Mouse (Mus musculus) monocyte, adult 2 months (primary cell): ENCODE data around the gene Hoxd11.

Experiments used
- DNase-seq, 2 experiments: peaks; one replicate each; pipeline ENCODE4 v3.0.0; 2022; ENCODE audit warnings: low spot score in 2 of 2, low read depth in 1 of 2

Hoxd11 gene

DNA sequence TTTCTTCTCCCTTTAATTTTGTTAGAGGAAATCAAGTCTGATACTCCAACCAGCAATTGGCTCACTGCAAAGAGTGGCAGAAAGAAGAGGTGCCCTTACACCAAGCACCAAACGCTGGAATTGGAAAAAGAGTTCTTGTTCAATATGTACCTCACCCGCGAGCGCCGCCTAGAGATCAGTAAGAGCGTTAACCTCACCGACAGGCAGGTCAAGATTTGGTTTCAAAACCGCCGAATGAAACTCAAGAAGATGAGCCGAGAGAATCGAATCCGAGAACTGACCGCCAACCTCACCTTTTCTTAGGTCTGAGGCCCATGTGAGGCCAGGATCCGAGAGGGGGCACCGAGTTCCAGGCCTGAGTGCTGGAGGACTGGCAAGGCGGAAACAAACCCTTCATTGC, 14.7 kb downstream of the Hoxd11 start:
- DNase-seq = no peak

DNA sequence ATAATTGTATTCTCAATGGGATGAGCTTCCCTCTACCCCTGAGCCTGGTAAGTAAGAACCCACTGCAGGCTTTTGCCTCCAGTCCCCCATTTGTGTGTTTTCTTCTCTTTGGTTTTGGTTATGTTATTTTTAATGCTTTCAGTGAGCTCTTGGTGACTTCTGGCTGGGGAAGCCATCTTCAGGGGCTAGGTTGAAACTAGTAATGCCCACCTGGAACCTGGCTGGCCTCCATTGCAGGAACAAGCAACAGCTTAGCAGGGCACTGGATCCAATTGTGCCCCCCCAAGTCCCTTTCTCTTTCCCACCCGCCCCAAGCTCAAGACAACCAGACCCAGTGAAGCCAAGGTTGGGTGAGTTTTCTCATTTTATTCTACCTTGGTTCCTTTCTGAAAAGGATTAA, 16.0 kb downstream of the Hoxd11 start:
- no peak for DNase-seq

DNA sequence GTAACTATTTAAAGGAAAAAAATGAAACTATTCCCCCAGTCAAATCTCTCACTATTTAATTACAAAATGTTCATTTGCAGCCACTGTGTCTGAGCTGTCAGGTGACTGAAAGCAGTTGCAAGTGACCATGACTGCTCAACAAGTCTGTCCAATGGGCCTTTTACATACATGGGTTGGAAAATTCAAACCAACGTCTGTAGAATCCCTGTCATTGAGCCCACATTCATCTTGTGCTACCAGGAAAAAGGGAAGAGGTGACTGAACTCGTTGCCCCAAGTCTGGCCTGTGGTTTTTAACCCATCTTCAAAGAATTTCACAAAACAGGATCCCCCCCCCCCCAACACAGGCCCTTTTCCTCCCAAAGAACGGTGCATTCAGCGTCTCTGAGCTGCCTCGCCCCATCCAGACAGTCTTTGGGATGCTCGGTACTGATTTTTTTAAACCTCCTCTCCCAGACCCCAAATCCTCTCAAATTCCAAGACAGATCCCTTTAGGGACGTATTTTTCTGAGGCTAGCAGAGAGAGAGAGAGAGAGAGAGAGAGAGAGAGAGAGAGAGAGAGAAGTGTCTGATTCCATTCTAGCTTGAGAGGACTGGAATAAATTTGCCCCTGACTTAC, 16.6 kb downstream of the Hoxd11 start:
- DNase-seq = no peak

DNA sequence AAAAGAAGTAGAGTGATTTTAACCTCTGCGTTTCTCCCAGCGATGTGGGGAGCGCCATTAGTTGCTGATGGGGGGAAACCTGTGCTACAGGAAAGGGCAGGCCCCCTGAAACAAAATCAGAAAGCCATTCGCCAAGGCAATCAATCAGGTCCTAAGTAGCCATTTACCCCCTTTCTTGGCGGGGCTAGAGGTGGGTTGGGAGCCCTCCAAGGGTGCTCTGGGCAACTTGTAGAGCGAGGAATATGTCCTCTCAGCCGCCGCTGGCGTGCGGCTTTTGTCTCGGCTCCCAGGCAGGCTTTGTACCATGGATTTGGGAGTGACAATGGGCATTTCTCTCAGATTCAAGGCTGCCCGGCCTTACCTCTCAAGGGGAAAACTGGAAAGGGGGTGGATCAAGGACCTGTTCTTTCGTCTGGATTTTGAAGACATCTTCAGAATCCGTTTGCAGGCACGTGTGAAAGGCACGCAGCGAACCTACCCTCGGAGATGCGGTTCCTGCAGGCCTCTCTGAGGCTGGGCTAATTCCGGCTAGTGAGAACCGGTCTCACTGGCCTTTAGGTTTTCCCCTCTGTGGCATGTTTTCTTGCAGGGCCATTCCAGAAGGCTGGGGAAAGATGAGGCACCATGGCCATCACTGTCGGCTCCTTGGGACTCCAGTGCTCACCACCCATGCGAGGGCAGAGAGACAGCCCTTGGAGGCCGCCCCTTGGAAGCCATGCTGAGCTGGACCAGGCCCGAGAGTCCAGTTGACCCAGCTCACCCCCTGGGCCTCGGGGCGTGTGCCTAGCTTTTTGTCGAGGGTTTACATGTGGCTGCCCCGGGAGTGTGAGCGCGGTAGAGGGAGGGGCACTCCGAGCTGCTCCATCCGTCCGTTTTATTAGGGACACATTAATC, 17.3 kb downstream of the Hoxd11 start:
- no peak for DNase-seq

DNA sequence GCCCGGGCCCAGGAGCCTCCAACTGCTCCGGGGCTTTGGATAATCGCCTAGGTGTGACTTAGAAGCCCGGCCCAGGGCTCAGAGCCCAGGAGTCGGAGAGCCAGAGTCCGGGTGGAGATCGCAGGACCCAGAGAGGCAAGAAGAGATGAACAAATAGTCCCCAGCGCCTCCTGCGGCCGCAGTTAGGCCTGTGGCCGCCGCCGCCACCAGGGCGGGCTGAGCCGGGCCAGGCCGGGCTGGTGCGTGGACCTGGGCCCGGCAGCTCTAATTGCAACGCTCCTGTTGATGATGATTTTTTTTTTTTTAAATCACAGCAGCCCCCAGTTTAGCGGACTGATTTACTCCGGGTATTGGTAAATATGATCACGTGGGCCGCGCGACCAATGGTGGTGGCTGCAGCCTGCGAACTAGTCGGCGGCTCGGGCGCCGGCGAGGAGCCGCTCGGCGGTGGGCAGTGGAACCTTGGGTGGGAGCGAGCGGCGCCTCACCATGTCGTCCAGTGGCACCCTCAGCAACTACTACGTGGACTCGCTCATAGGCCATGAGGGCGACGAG, 18.3 kb downstream of the Hoxd11 start, which contains the start of gene Hoxd9:
TSS of gene Hoxd9 (plus strand) at position 161 of the 555 bp plus-strand sequence.
- no peak for DNase-seq

DNA sequence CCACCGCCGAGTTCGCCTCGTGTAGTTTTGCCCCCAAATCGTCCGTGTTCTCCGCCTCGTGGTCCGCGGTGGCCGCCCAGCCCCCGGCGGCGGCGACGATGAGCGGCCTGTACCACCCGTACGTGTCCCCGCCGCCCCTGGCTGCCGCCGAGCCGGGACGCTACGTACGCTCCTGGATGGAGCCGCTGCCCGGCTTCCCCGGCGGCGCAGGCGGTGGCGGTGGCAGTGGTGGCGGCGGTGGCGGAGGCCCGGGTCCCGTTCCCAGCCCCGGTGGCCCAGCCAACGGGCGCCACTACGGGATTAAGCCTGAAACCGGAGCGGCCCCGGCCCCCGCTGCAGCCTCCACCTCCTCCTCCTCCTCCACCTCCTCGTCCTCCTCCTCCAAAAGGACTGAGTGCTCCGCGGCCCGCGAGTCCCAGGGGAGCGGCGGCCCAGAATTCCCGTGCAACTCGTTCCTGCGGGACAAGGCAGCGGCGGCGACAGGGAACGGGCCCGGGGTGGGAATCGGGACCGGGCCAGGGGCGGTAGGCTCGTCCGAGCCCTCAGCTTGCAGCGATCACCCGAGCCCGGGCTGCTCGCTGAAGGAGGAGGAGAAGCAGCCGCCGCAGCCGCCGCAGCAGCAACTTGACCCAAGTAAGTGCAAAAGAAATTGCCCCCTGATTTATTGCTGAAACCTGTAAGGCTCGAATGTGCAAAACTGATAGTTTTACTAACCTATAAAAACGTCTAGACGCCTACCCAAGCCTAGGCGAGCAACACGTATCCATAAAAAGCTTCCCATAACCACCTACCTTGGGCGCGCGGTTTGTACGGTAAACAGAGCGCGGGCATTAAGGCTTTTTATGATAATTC, 19.1 kb downstream of the Hoxd11 start:
- no peak for DNase-seq

DNA sequence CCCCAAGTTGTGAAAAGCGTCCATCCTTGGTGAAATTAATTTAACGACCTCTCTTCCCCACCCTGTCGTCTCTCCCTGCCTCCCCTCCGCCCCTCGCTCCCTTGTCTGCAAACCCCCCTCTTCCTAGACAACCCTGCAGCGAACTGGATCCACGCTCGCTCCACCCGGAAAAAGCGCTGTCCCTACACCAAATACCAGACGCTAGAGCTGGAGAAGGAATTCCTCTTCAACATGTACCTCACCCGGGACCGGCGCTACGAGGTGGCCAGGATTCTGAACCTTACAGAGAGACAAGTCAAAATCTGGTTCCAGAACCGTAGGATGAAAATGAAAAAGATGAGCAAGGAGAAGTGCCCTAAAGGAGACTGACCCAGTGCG, 19.7 kb downstream of the Hoxd11 start:
- DNase-seq = no peak

DNA sequence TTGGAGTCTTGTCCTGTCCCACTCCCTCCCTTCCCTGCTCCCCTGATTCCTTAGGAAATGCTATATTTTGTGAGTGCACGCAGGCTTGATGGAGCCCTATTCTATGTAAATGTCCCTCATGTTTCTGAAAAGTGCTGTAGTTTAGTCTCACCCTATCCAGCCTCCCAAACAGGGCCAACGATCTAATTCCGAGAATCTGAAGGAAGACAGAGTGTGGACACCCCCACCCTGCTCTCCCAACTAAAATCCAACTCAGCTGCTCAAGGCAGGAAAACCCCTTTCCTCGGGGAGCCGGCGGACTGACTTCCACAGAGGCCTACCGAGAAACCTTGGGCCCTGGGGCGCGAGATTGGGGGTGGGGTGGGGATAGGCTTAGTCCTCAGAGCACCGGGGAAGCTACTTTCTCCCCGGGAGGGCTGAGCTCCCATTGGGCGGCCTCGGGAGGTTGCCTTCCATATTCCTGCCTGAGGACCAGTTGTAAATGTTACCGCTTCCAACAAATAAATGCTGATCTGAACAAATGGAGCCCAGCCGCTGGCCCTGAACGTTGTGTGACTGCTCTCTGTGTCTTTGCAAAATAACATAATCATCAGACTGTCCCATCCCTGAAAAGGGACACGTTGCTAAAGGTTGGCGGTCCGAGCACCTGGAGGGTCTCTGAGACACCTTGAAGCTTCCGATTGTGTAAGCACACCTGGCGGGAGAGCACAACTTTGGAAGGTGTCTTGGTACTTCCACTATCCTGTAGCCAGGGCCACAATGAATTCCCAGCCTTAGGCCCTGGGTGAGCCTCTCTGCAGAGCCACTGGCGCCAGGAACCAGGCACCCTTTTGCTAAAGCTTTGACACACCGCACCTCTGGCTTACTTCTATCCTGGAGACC, 20.5 kb downstream of the Hoxd11 start:
- DNase-seq = no peak

DNA sequence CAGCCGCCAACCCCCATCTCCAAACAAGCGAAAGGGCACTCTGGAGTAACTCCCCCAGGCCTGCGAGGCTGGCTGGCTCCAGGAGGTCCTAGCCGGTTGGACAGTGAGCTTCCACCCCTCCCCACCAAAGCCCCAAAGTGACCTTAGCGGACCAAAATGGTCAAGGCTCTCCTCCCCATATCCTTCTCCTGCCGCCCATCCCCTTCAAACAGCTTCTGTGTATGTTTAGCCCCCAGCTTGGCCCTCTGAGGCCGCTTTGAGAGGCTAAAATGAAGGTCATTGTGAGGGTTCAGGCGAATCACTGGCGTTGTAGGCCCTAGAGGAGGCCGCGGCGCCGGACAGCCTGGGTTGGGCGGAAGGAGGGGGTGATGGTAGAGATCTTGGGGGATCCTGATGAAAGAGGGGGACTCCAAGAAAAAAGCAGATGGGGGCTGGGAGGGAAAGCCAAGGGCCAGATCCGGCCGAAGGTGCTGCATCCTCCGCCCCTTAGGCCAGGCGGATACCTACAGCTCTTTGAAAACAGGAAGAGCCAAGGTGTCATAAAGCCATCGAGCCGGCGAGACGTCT, 21.3 kb downstream of the Hoxd11 start:
- DNase-seq = no peak

DNA sequence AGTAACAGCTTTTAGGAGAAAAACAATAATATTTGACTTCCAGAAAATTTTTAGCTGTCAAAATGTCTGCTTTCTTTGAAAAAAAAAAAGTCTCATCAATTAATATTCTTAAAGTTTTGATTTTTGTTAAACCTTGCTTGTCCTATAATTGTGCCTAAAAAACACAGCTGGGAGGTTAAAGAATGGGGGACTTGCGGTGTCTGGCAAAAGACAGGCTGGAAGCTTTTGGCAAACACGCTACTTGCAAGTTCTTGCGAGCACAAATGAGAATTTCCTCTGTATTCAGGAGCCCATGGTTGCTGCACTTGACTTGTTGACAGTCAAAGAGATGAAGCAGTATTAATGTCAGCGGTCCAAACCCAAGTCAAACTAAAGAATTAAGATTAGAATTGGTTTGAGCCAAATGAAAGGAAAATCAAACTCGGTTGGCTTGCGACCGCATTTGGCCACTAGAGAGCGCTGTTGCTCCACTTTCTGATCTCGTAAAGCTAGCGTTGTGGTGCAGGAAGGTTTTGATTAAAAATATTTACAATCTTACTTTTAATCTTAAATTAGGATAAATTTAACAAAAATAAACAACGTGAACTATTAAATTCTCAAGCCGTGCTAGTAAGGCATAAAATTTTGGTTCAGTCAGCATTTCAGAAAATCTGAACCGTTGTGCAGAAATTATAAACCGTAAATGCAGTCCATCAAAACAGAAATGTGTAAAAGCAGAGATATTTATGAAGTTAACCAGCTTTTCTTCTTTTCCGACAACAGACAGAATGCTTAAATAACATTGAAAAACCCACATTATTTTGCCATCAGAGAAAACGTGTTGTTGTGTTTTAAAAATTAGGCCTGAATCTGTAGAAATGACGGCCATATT, 22.8 kb downstream of the Hoxd11 start:
- DNase-seq = no peak

DNA sequence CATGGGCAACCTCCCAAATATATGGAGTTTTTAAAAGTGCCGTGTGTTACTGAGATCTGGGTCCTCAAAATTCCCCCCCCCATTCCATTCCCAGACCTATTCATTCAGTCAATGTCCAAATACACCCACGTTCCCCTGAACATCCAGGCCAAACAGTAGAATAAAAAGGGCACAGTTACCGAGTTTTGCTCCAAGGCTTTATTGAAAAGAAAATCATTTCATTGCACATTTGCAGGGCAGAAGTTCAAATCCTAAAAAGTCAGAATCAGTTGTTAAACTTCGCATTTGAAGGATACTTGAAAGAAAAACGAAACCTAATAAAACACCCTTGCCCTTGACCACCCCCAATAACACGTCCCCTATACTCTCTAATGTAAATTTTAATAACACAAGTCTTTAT, 23.5 kb downstream of the Hoxd11 start:
- DNase-seq = no peak

DNA sequence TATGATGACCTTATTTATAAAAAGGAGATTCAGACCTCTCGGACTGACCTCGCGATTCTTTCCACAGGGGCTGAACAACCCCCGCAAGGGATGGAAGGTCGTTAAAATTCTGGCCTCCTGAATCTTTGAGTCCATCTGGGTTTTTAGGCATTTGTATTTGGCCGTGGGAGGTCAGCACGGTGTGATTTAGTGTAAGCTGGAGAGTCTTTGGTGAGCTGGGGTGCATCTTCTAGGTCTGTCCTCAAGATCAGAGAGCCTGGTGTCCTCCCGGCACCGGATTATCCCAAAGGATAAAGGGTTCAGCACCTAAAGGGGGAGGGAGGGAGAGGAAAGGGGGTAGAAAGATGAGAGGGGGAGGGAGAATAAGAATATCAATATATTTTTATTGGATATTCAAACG, 24.0 kb downstream of the Hoxd11 start:
- no peak for DNase-seq

DNA sequence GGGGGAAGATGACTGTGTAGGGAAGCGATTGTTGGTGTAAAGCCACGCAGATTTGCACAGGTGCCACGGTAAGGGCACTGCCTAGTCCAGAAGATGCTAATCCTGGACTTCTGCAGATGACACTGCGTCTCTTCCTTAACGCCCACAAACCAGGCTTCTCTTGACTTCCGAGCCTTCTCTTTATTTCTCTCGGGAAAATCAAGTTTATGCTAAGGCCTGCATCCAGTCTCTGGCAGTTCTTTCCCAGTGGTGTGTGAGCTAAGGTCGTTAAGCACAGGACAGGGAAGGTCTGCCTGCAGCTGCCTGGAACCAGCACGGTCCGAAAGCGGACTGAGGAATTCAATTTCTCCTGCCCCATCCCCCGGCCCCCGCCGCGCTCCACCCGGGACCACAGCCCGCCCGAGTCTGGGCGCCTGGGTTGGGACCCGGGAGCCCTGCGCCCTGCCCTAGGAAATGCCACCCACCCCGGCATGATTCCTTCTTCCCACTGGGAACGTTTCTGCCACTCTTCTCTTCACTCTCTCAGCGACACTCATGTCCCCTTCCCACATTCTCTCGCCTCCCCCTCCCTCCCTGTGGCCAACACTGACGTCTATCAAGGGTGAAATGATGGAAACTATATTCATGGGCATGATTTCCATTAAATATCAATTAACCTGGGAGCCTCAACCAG, 24.5 kb downstream of the Hoxd11 start:
- no peak for DNase-seq

DNA sequence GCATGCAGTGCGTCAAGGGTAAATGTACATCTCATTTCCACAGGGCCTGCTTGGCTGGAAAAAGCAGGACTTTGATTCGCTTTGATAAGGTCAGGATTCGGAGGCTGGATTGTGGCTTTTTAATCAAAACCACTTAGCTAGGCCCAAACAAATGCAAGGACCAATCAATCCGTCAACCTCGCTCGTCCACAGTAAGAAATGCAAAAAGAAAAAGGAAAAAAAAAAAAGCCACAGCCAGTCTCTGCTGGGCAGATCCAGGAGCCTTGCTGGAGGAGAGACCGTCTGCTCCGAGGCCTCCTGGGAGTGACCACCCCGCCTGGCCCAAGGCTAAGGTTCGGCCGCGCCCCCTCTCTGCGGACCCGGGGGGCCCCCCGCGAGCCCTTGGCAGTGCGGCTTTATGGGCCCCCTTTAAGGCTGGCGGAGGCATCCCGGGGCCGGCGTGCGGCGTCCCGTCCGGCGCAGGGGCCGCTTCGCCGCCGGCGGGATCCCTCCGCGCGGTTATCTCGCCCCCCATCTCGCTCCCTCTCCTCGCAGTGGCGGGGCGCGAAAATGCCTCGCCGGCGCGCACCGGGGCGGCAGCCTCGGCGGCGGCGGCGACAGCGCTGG, 25.1 kb downstream of the Hoxd11 start, which contains the start of gene Hoxd8:
TSS of gene Hoxd8 (plus strand) at position 223 of the 606 bp plus-strand sequence.
- DNase-seq = no peak

DNA sequence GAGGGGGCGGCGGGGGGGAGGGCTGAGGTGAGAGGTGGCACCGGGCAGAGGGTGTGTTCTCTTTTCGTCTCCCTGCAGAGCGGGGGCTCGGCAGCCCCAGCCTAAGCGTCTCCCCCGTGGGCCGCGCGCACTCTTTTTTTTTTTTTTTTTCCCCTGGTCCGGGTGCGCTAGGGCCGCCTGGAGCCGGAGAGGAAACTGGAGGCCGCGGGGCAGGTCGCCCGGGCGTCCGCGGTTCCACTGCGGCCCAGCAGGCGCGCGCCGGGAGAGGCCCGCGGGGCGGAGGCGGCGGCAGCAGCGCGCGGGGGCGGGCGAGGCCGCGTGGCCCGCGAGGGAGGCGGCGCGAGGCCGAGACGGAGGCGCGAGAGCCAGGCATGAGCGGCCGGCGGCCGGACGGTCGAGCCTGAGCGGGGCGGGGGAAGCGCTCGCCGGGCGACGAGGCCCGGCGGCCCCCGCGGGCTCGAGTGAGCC, 25.7 kb downstream of the Hoxd11 start:
- DNase-seq = no peak

DNA sequence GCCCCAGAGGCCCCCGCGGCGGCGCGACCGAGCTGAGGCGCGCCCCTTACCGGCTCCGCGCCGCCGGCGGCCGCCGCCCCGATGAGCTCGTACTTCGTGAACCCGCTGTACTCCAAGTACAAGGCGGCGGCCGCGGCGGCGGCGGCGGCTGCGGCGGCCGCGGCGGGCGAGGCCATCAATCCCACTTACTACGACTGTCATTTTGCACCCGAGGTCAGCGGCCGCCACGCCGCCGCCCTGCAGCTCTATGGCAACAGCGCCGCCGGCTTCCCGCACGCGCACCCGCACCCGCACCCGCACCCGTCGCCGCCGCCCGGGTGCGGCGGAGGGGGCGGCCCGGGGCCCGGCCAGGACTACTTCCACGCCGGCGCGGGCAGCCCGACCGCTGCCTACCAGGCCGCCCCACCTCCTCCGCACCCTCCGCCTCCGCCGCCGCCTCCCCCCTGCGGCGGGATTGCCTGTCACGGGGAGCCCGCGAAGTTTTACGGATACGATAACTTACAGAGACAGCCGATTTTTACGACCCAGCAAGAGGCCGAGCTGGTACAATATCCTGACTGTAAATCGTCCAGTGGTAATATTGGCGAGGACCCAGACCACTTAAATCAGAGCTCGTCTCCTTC, 26.2 kb downstream of the Hoxd11 start:
- no peak for DNase-seq

DNA sequence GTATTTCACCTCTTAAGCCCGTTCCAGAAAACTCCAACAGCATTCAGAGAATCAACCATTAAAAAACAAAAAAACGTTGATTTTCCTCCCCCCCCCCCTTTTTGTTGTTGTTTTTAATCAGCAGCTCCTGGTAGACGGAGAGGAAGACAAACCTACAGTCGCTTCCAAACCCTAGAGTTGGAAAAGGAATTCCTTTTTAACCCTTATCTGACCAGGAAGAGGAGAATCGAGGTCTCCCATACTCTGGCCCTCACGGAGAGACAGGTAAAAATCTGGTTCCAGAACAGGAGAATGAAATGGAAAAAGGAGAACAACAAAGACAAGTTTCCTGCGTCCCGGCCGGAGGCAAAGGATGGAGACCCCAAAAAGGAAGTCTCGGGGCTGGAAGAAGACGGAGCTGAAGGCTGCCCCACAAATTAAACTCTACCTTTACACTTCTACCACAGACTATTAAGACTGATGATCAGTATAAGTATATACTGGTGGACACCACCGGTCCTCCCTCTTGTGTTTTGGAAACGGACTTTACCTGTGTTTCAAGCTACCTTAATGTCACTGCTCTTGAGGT, 27.1 kb downstream of the Hoxd11 start:
- no peak for DNase-seq
